Mouse (Mus musculus): ENCODE results near the gene Eif3l.

- TF ChIP-seq GATA1 (IDR thresholded peaks at IDR 0.05; ENCODE audit: borderline replicate concordance, low read length) (no peak), FLI1 (IDR thresholded peaks at IDR 0.05; ENCODE audit: low read length) (no peak)
Measured at GRCm38 (mm10) chr15:79115276-79115675, 40.3 kb downstream of the Eif3l start.

All from megakaryocyte, embryonic 14.5 days (primary cell).